Mouse (Mus musculus) E14TG2a.4 (cell line): ENCODE measurements around the gene Csl.

ENCODE experiments used
- H3K27me3 ChIP-seq: 2 replicates; pipeline ENCODE4 v1.6.1; 2014; ENCODE audit warnings: low read length, control low read depth; ENCODE audit not compliant: insufficient read depth
- H3K36me3 ChIP-seq: 2 replicates; pipeline ENCODE4 v1.6.1; 2014; ENCODE audit warnings: low read length, control low read depth; ENCODE audit not compliant: insufficient read depth
- H3K4me1 ChIP-seq: replicated peaks from 2 replicates; pipeline ENCODE4 v1.6.1; 2014; ENCODE audit warnings: low read depth, low read length, control low read depth
- H3K4me3 ChIP-seq: replicated peaks from 2 replicates; pipeline ENCODE4 v1.5.1; 2014; ENCODE audit warnings: mild to moderate bottlenecking, low read length
- H3K9me3 ChIP-seq: 2 replicates; pipeline ENCODE4 v1.6.1; 2014; ENCODE audit warnings: low read length, control low read depth
- CTCF ChIP-seq: conservative IDR thresholded peaks from 2 replicates; pipeline ENCODE4 v1.5.1; 2014; ENCODE audit warnings: low read length
- NANOG ChIP-seq: IDR thresholded peaks from 2 replicates; pipeline ENCODE4 v1.6.1; 2014; ENCODE audit warnings: borderline replicate concordance, low read length, mixed read lengths
- POU5F1 ChIP-seq: IDR thresholded peaks from 2 replicates; pipeline ENCODE4 v1.6.1; 2014; ENCODE audit warnings: low read length, borderline replicate concordance

Gene Csl

GRCm38 (mm10) chr10:99759558-99759957 lies at the start of gene Csl:
TSS of gene Csl (minus strand) at chr10:99759658.
- TF ChIP-seq NANOG (no peak), POU5F1 (no peak), CTCF (no peak)
- Histone ChIP-seq H3K4me3 (no peak within 1 kb of the TSS; the same call in 1 of the 2 replicates), H3K4me1 (no peaks in the 10 kb centered on the region)

GRCm38 (mm10) chr10:99789418-99789817 lies 30.0 kb upstream of the Csl start:
- Histone ChIP-seq H3K4me1 (no peaks in the 10 kb centered on the region), H3K36me3 (no peaks in the 10 kb centered on the region), H3K4me3 (no peak overlapping the region), H3K9me3 (no peaks in the 10 kb centered on the region), H3K27me3 (no peaks in the 10 kb centered on the region)
- TF ChIP-seq CTCF: no peak
- TF ChIP-seq POU5F1: no peak
- no peak for TF ChIP-seq NANOG

More at GRCm38 (mm10) chr10:99759558-99759957, at the start of gene Csl:
- Histone ChIP-seq H3K27me3 (no peaks in the 10 kb centered on the region), H3K9me3 (peaks cover 10% of the 10 kb centered on the region), H3K36me3 (no peaks in the 10 kb centered on the region)

GRCm38 (mm10) chr10:99774228-99775120 lies 15.0 kb upstream of the Csl start:
- Histone ChIP-seq H3K36me3 (no peaks in the 10 kb centered on the region), H3K4me3 (no peak overlapping the region), H3K27me3 (no peaks in the 10 kb centered on the region), H3K4me1 (no peaks in the 10 kb centered on the region), H3K9me3 (no peaks in the 10 kb centered on the region)
- TF ChIP-seq CTCF: no peak
- TF ChIP-seq POU5F1: no peak
- no peak for TF ChIP-seq NANOG

GRCm38 (mm10) chr10:99750146-99750545 lies 9.3 kb downstream of the Csl start:
- TF ChIP-seq POU5F1 (no peak), NANOG (no peak), CTCF (no peak)
- Histone ChIP-seq H3K4me1 (no peaks in the 10 kb centered on the region), H3K36me3 (no peaks in the 10 kb centered on the region), H3K9me3 (no peaks in the 10 kb centered on the region), H3K27me3 (no peaks in the 10 kb centered on the region), H3K4me3 (no peak overlapping the region)

GRCm38 (mm10) chr10:99748668-99749260 lies 10.7 kb downstream of the Csl start:
- no peaks in the 10 kb centered on the region for H3K27me3 ChIP-seq
- H3K4me1 ChIP-seq: no peaks in the 10 kb centered on the region
- TF ChIP-seq NANOG (no peak), CTCF (no peak), POU5F1 (no peak)
- H3K36me3 ChIP-seq: no peaks in the 10 kb centered on the region
- no peaks in the 10 kb centered on the region for H3K9me3 ChIP-seq
- H3K4me3 ChIP-seq: no peak overlapping the region

GRCm38 (mm10) chr10:99748009-99748408 lies 11.4 kb downstream of the Csl start:
- TF ChIP-seq POU5F1: no peak
- no peak for TF ChIP-seq CTCF
- no peak for TF ChIP-seq NANOG
- H3K4me3 ChIP-seq: no peak overlapping the region
- no peaks in the 10 kb centered on the region for H3K9me3 ChIP-seq
- H3K27me3 ChIP-seq: no peaks in the 10 kb centered on the region
- no peaks in the 10 kb centered on the region for H3K4me1 ChIP-seq
- H3K36me3 ChIP-seq: no peaks in the 10 kb centered on the region

GRCm38 (mm10) chr10:99741609-99742280 lies 17.7 kb downstream of the Csl start:
- Histone ChIP-seq H3K27me3 (no peaks in the 10 kb centered on the region), H3K4me3 (no peak overlapping the region), H3K4me1 (no peaks in the 10 kb centered on the region), H3K36me3 (no peaks in the 10 kb centered on the region), H3K9me3 (peaks cover 9% of the 10 kb centered on the region)
- TF ChIP-seq CTCF (no peak), NANOG (no peak), POU5F1 (no peak)

- TF ChIP-seq NANOG (no peak), POU5F1 (no peak), CTCF (no peak)
- H3K4me1 ChIP-seq: no peaks in the 10 kb centered on the region
- H3K4me3 ChIP-seq: no peak overlapping the region
- H3K27me3 ChIP-seq: no peaks in the 10 kb centered on the region
- no peaks in the 10 kb centered on the region for H3K36me3 ChIP-seq
- H3K9me3 ChIP-seq: peaks cover 16% of the 10 kb centered on the region
These were observed 46.3 kb downstream of the Csl start for GRCm38 (mm10) chr10:99713129-99713528.
